Mouse (Mus musculus) gastrocnemius, postnatal 10 days (tissue): Measurements from ENCODE around the gene Vpreb2. TPM values are rescaled to one million over a fixed set of nuclear protein-coding genes. Genes with fewer than 3 reads are reported as not detected.
"Not testable (repeated sequence)": the region's sequence is repeated elsewhere in the genome, so short reads cannot be mapped to it uniquely, and the experiment has no call there.

Source experiments
- DNase-seq: peaks from one replicate; pipeline ENCODE4 v3.0.0; 2021; ENCODE audit warnings: mixed read lengths
- long read RNA-seq, 2 experiments: library from polyadenylated mRNA; stranded (forward); transcript quantifications; one replicate each; pipeline ENCODE4 v2.0.0; 2021
- total RNA-seq, 2 experiments: library from RNA; stranded (reverse); gene quantifications; 2 replicates each; pipeline ENCODE4 v1.2.3; 2021

The Vpreb2 gene
- total RNA-seq = under 1 TPM in 1 of 2 experiments, not detected in 1; 0.41 TPM
- long read RNA-seq, experiment 1 = 0 reads
- long read RNA-seq, experiment 2 = 0 reads

- no peak for DNase-seq
Observed at GRCm38 (mm10) chr16:17980128-17980527, at the start of gene Vpreb2. Gene Vpreb2, plus strand, starts transcription at chr16:17980428.

- no peak for DNase-seq
Observed at GRCm38 (mm10) chr16:17931906-17932460, 48.2 kb upstream of the Vpreb2 start.

- DNase-seq = no peak
Observed at GRCm38 (mm10) chr16:17933594-17934444, 46.4 kb upstream of the Vpreb2 start.

GRCm38 (mm10) chr16:17934445-17934910, 45.8 kb upstream of the Vpreb2 start:
- no peak for DNase-seq

- no peak for DNase-seq
Observed at GRCm38 (mm10) chr16:17936776-17937175, 43.5 kb upstream of the Vpreb2 start.

- DNase-seq = no peak
Observed at GRCm38 (mm10) chr16:17938187-17938586, 42.0 kb upstream of the Vpreb2 start.

- DNase-seq = no peak
Observed at GRCm38 (mm10) chr16:17938821-17939220, 41.4 kb upstream of the Vpreb2 start.

GRCm38 (mm10) chr16:17939255-17939751, 40.9 kb upstream of the Vpreb2 start:
- no peak for DNase-seq

GRCm38 (mm10) chr16:17943466-17943865, 36.8 kb upstream of the Vpreb2 start:
- DNase-seq = no peak

- DNase-seq = no peak
Observed at GRCm38 (mm10) chr16:17945081-17945831, 35.0 kb upstream of the Vpreb2 start.

- DNase-seq = no peak
Observed at GRCm38 (mm10) chr16:17949421-17949877, 30.8 kb upstream of the Vpreb2 start.

- DNase-seq = no peak
Observed at GRCm38 (mm10) chr16:17950068-17950467, 30.2 kb upstream of the Vpreb2 start.

- DNase-seq = no peak
Observed at GRCm38 (mm10) chr16:17951618-17952017, 28.6 kb upstream of the Vpreb2 start.

GRCm38 (mm10) chr16:17956052-17956638, 24.1 kb upstream of the Vpreb2 start:
- DNase-seq = not testable (repeated sequence)

GRCm38 (mm10) chr16:17962091-17962490, 18.1 kb upstream of the Vpreb2 start:
- no peak for DNase-seq

GRCm38 (mm10) chr16:17971853-17972252, 8.4 kb upstream of the Vpreb2 start:
- DNase-seq = no peak

- DNase-seq = not testable (repeated sequence)
Observed at GRCm38 (mm10) chr16:17977840-17978239, 2.4 kb upstream of the Vpreb2 start.

GRCm38 (mm10) chr16:17983201-17983600, 3.0 kb downstream of the Vpreb2 start:
- DNase-seq = no peak

- no peak for DNase-seq
Observed at GRCm38 (mm10) chr16:17984231-17984630, 4.0 kb downstream of the Vpreb2 start.

- no peak for DNase-seq
Observed at GRCm38 (mm10) chr16:17985078-17985477, 4.8 kb downstream of the Vpreb2 start.

- DNase-seq = peak; percentile 33
Observed at GRCm38 (mm10) chr16:17986456-17987132, 6.4 kb downstream of the Vpreb2 start.
